Mouse (Mus musculus): ENCODE results near the gene Clrn1. TPM values are rescaled to one million over a fixed set of nuclear protein-coding genes. Genes with fewer than 3 reads are reported as not detected.
"Not testable (repeated sequence)": the region's sequence is repeated elsewhere in the genome, so short reads cannot be mapped to it uniquely, and the experiment has no call there.

The Clrn1 gene
- polyA plus RNA-seq, 1 experiment from 2014 or later = 0.97 TPM

- Histone ChIP-seq H3K36me3 (no peaks in the 10 kb centered on the region), H3K4me2 (replicated peaks) (no peak overlapping the region), H3K27me3 (no peaks in the 10 kb centered on the region), H3K4me3 (no peak overlapping the region), H3K9me3 (no peaks in the 10 kb centered on the region), H3K9ac (no peak overlapping the region), H3K27ac (no peak overlapping the region), H3K4me1 (no peaks in the 10 kb centered on the region)
- no peak for ATAC-seq (ENCODE audit: low FRiP score, low read depth)
Measured at GRCm38 (mm10) chr3:58883511-58883907, 1.6 kb downstream of the Clrn1 start.

GRCm38 (mm10) chr3:58882878-58883510 lies 2.1 kb downstream of the Clrn1 start:
- ATAC-seq (ENCODE audit: low FRiP score, low read depth) = no peak
- no peak overlapping the region for H3K4me2 ChIP-seq (replicated peaks)
- no peaks in the 10 kb centered on the region for H3K9me3 ChIP-seq
- H3K36me3 ChIP-seq = no peaks in the 10 kb centered on the region
- no peak overlapping the region for H3K4me3 ChIP-seq
- H3K4me1 ChIP-seq = no peaks in the 10 kb centered on the region
- no peak overlapping the region for H3K27ac ChIP-seq
- WGBS = 27% methylated on average over 8 of the region's 8 CpGs
- no peaks in the 10 kb centered on the region for H3K27me3 ChIP-seq
- no peak overlapping the region for H3K9ac ChIP-seq

GRCm38 (mm10) chr3:58881016-58881415 lies 4.1 kb downstream of the Clrn1 start:
- Histone ChIP-seq H3K27me3 (no peaks in the 10 kb centered on the region), H3K4me1 (no peaks in the 10 kb centered on the region), H3K4me3 (no peak overlapping the region), H3K4me2 (replicated peaks) (no peak overlapping the region), H3K9me3 (no peaks in the 10 kb centered on the region), H3K36me3 (no peaks in the 10 kb centered on the region), H3K9ac (no peak overlapping the region), H3K27ac (no peak overlapping the region)
- no peak for ATAC-seq (ENCODE audit: low FRiP score, low read depth)
- WGBS = 70% methylated on average over 1 of the region's 1 CpGs

- WGBS = 73% methylated on average over 2 of the region's 2 CpGs
- no peak for ATAC-seq (ENCODE audit: low FRiP score, low read depth)
- no peaks in the 10 kb centered on the region for H3K4me1 ChIP-seq
- H3K27ac ChIP-seq = no peak overlapping the region
- H3K9me3 ChIP-seq = no peaks in the 10 kb centered on the region
- no peaks in the 10 kb centered on the region for H3K36me3 ChIP-seq
- H3K4me2 ChIP-seq (replicated peaks) = no peak overlapping the region
- H3K9ac ChIP-seq = no peak overlapping the region
- no peaks in the 10 kb centered on the region for H3K27me3 ChIP-seq
- H3K4me3 ChIP-seq = no peak overlapping the region
Measured at GRCm38 (mm10) chr3:58880181-58880580, 5.0 kb downstream of the Clrn1 start.

- not testable (repeated sequence) for H3K4me2 ChIP-seq (replicated peaks); H3K4me3 ChIP-seq; H3K9ac ChIP-seq; H3K36me3 ChIP-seq; ATAC-seq (ENCODE audit: low FRiP score, low read depth); H3K9me3 ChIP-seq; H3K27me3 ChIP-seq; H3K4me1 ChIP-seq; H3K27ac ChIP-seq
- WGBS = 74% methylated on average over 2 of the region's 2 CpGs
Measured at GRCm38 (mm10) chr3:58871882-58872281, 13.3 kb downstream of the Clrn1 start.

GRCm38 (mm10) chr3:58865690-58866089 lies 19.4 kb downstream of the Clrn1 start:
- no peaks in the 10 kb centered on the region for H3K9me3 ChIP-seq
- no peak overlapping the region for H3K27ac ChIP-seq
- 41% methylated on average over 7 of the region's 7 CpGs for WGBS
- H3K9ac ChIP-seq = no peak overlapping the region
- ATAC-seq (ENCODE audit: low FRiP score, low read depth) = no peak
- H3K36me3 ChIP-seq = no peaks in the 10 kb centered on the region
- no peaks in the 10 kb centered on the region for H3K4me1 ChIP-seq
- no peak overlapping the region for H3K4me3 ChIP-seq
- no peak overlapping the region for H3K4me2 ChIP-seq (replicated peaks)
- H3K27me3 ChIP-seq = no peaks in the 10 kb centered on the region

- H3K9ac ChIP-seq = no peak overlapping the region
- no peak overlapping the region for H3K27ac ChIP-seq
- no peaks in the 10 kb centered on the region for H3K4me1 ChIP-seq
- ATAC-seq (ENCODE audit: low FRiP score, low read depth) = no peak
- WGBS = 77% methylated on average over 2 of the region's 2 CpGs
- H3K4me2 ChIP-seq (replicated peaks) = no peak overlapping the region
- no peaks in the 10 kb centered on the region for H3K9me3 ChIP-seq
- no peaks in the 10 kb centered on the region for H3K27me3 ChIP-seq
- H3K4me3 ChIP-seq = no peak overlapping the region
- no peaks in the 10 kb centered on the region for H3K36me3 ChIP-seq
Measured at GRCm38 (mm10) chr3:58862976-58863375, 22.2 kb downstream of the Clrn1 start.

GRCm38 (mm10) chr3:58843415-58843814 lies 41.7 kb downstream of the Clrn1 start:
- no peak overlapping the region for H3K27ac ChIP-seq
- no peaks in the 10 kb centered on the region for H3K9me3 ChIP-seq
- WGBS = 61% methylated on average over 1 of the region's 1 CpGs
- H3K4me3 ChIP-seq = no peak overlapping the region
- H3K4me1 ChIP-seq = no peaks in the 10 kb centered on the region
- no peak overlapping the region for H3K4me2 ChIP-seq (replicated peaks)
- no peak for ATAC-seq (ENCODE audit: low FRiP score, low read depth)
- no peak overlapping the region for H3K9ac ChIP-seq
- H3K36me3 ChIP-seq = no peaks in the 10 kb centered on the region
- H3K27me3 ChIP-seq = no peaks in the 10 kb centered on the region

- no peak overlapping the region for H3K4me2 ChIP-seq (replicated peaks)
- no peaks in the 10 kb centered on the region for H3K9me3 ChIP-seq
- H3K9ac ChIP-seq = no peak overlapping the region
- H3K27me3 ChIP-seq = no peaks in the 10 kb centered on the region
- WGBS = 76% methylated on average over 5 of the region's 5 CpGs
- no peak for ATAC-seq (ENCODE audit: low FRiP score, low read depth)
- no peaks in the 10 kb centered on the region for H3K36me3 ChIP-seq
- no peaks in the 10 kb centered on the region for H3K4me1 ChIP-seq
- H3K27ac ChIP-seq = no peak overlapping the region
- no peak overlapping the region for H3K4me3 ChIP-seq
Measured at GRCm38 (mm10) chr3:58833442-58834160, 51.5 kb downstream of the Clrn1 start.

GRCm38 (mm10) chr3:58832888-58833287 lies 52.3 kb downstream of the Clrn1 start:
- Histone ChIP-seq H3K4me1 (no peaks in the 10 kb centered on the region), H3K9ac (no peak overlapping the region), H3K4me3 (no peak overlapping the region), H3K36me3 (no peaks in the 10 kb centered on the region), H3K4me2 (replicated peaks) (no peak overlapping the region), H3K27me3 (no peaks in the 10 kb centered on the region), H3K9me3 (no peaks in the 10 kb centered on the region), H3K27ac (no peak overlapping the region)
- WGBS = 96% methylated on average over 2 of the region's 2 CpGs
- no peak for ATAC-seq (ENCODE audit: low FRiP score, low read depth)

- no peak overlapping the region for H3K9ac ChIP-seq
- H3K36me3 ChIP-seq = no peaks in the 10 kb centered on the region
- WGBS = 83% methylated on average over 5 of the region's 5 CpGs
- H3K4me3 ChIP-seq = no peak overlapping the region
- no peak overlapping the region for H3K27ac ChIP-seq
- H3K4me1 ChIP-seq = no peaks in the 10 kb centered on the region
- no peaks in the 10 kb centered on the region for H3K27me3 ChIP-seq
- no peaks in the 10 kb centered on the region for H3K9me3 ChIP-seq
- no peak overlapping the region for H3K4me2 ChIP-seq (replicated peaks)
- ATAC-seq (ENCODE audit: low FRiP score, low read depth) = no peak
Measured at GRCm38 (mm10) chr3:58831586-58831985, 53.6 kb downstream of the Clrn1 start.

- Histone ChIP-seq H3K4me2 (replicated peaks) (no peak overlapping the region), H3K27me3 (no peaks in the 10 kb centered on the region), H3K4me1 (no peaks in the 10 kb centered on the region), H3K4me3 (no peak overlapping the region), H3K9ac (no peak overlapping the region), H3K9me3 (no peaks in the 10 kb centered on the region), H3K27ac (no peak overlapping the region), H3K36me3 (no peaks in the 10 kb centered on the region)
- WGBS = 88% methylated on average over 1 of the region's 1 CpGs
- ATAC-seq (ENCODE audit: low FRiP score, low read depth) = no peak
Measured at GRCm38 (mm10) chr3:58829926-58830325, 55.2 kb downstream of the Clrn1 start.

Measured in limb, embryonic 13.5 days (tissue).